In genomic region chr17:63317518-63317917, GRCm38 (mm10) we compare ENCODE assay signal across 13 mouse cellular contexts.
DNase-seq lines count a peak whose midpoint lies in the region; ATAC-seq lines count a peak whose summit lies in the region.
"Had no signal": no experiment of that assay in that cellular context is flagged by ENCODE, and none has a peak within 500 bp of the region (broad histone marks: within the 10 kb centered on the region; RNA-seq: fewer than 3 reads in every experiment).

No protein-coding gene starts in this region.

- no peaks in the 10 kb centered on the region for H3K27me3 ChIP-seq in intestine, embryonic 14.5 days (replicated peaks; ENCODE audit: control insufficient read depth, insufficient read depth, low read length)
- no peaks in the 10 kb centered on the region for H3K27me3 ChIP-seq in intestine, embryonic 16.5 days (replicated peaks; ENCODE audit: control insufficient read depth, insufficient read depth, low read length)
- no peaks in the 10 kb centered on the region for H3K27me3 ChIP-seq in midbrain, embryonic 14.5 days (ENCODE audit: control insufficient read depth, insufficient read depth, low read length)
- H3K27me3 ChIP-seq in midbrain, embryonic 13.5 days: no peaks in the 10 kb centered on the region
- H3K27me3 ChIP-seq in limb, embryonic 15.5 days: no peaks in the 10 kb centered on the region
- H3K27me3 ChIP-seq: CH12.LX had no signal

- 42% methylated on average over 7 of the region's 7 CpGs for WGBS in intestine, embryonic 14.5 days
- 43% methylated on average over 7 of the region's 7 CpGs for WGBS in intestine, embryonic 16.5 days
- WGBS in midbrain, embryonic 14.5 days: 71% methylated on average over 7 of the region's 7 CpGs
- 67% methylated on average over 7 of the region's 7 CpGs for WGBS in midbrain, embryonic 13.5 days
- 16% methylated on average over 7 of the region's 7 CpGs for WGBS in limb, embryonic 15.5 days

- H3K9me3 ChIP-seq in intestine, embryonic 14.5 days (ENCODE audit: control insufficient read depth, low read length): no peaks in the 10 kb centered on the region
- peaks cover 3% of the 10 kb centered on the region; the same call in 1 of the 2 replicates for H3K9me3 ChIP-seq in intestine, embryonic 16.5 days (ENCODE audit: control insufficient read depth, low read length)
- H3K9me3 ChIP-seq in midbrain, embryonic 14.5 days (ENCODE audit: control insufficient read depth, low read length): no peaks in the 10 kb centered on the region
- H3K9me3 ChIP-seq in midbrain, embryonic 13.5 days: 0 out of 2 replicates have a peak, but pooled peaks cover 6% of the 10 kb centered on the region
- H3K9me3 ChIP-seq in limb, embryonic 15.5 days: no peaks in the 10 kb centered on the region

- no peak for DNase-seq in intestine, embryonic 14.5 days (ENCODE audit: low spot score)
- DNase-seq in midbrain, embryonic 14.5 days: peak; percentile 30
- peak; percentile 9 for DNase-seq in fibroblast of lung, adult 2 months (ENCODE audit: low read depth)
- no peak for DNase-seq in left cerebral cortex, adult 9 months (ENCODE audit: low spot score in 2 of 2)
- no peak for DNase-seq in kidney, adult 9 months
- DNase-seq: kidney, postnatal 4 days; spleen, adult 18-20 months had no signal

- 0 out of 2 replicates have a peak, but pooled peaks have one; percentile 32 for ATAC-seq in intestine, embryonic 14.5 days (replicated peaks; ENCODE audit: low FRiP score, low TSS enrichment, low read depth)
- ATAC-seq in intestine, embryonic 16.5 days: no peak
- ATAC-seq in midbrain, embryonic 14.5 days (ENCODE audit: low FRiP score, low TSS enrichment): no peak
- no peak for ATAC-seq in midbrain, embryonic 13.5 days
- no peak for ATAC-seq in limb, embryonic 15.5 days (ENCODE audit: insufficient number of reproducible peaks, low FRiP score, low TSS enrichment, low read depth)
- ATAC-seq: inflammation-experienced regulatory T-cells, adult 6 months had no signal

- H3K27ac ChIP-seq in intestine, embryonic 14.5 days (ENCODE audit: low read depth): 0 out of 2 replicates have a peak overlapping the region, but pooled peaks have one; percentile 3
- no peak overlapping the region for H3K27ac ChIP-seq in intestine, embryonic 16.5 days (ENCODE audit: low read length)
- no peak overlapping the region for H3K27ac ChIP-seq in midbrain, embryonic 14.5 days (replicated peaks; ENCODE audit: low read depth, low read length)
- no peak overlapping the region for H3K27ac ChIP-seq in midbrain, embryonic 13.5 days
- H3K27ac ChIP-seq in limb, embryonic 15.5 days: 0 out of 2 replicates have a peak overlapping the region, but pooled peaks have one; percentile 40
- H3K27ac ChIP-seq: left cerebral cortex, adult 2 months had no signal

- no peaks in the 10 kb centered on the region for H3K36me3 ChIP-seq in intestine, embryonic 14.5 days (ENCODE audit: control insufficient read depth, insufficient read depth, low read length)
- 0 out of 2 replicates have a peak, but pooled peaks cover 2% of the 10 kb centered on the region for H3K36me3 ChIP-seq in intestine, embryonic 16.5 days (ENCODE audit: control insufficient read depth, insufficient read depth, low read length)
- H3K36me3 ChIP-seq in midbrain, embryonic 14.5 days (ENCODE audit: control insufficient read depth, insufficient read depth, low read length): no peaks in the 10 kb centered on the region
- peaks cover 3% of the 10 kb centered on the region; the same call in 1 of the 2 replicates for H3K36me3 ChIP-seq in midbrain, embryonic 13.5 days
- no peaks in the 10 kb centered on the region for H3K36me3 ChIP-seq in limb, embryonic 15.5 days

- H3K9ac ChIP-seq in intestine, embryonic 14.5 days (ENCODE audit: low read length): no peak overlapping the region
- H3K9ac ChIP-seq in intestine, embryonic 16.5 days (ENCODE audit: low read depth, low read length): no peak overlapping the region
- no peak overlapping the region for H3K9ac ChIP-seq in midbrain, embryonic 14.5 days (replicated peaks; ENCODE audit: low read length)
- no peak overlapping the region for H3K9ac ChIP-seq in midbrain, embryonic 13.5 days (replicated peaks)
- H3K9ac ChIP-seq in limb, embryonic 15.5 days: no peak overlapping the region

- H3K4me1 ChIP-seq in intestine, embryonic 14.5 days (replicated peaks; ENCODE audit: control insufficient read depth, insufficient read depth, low read length): no peaks in the 10 kb centered on the region; the same call in 1 of the 2 replicates
- H3K4me1 ChIP-seq in intestine, embryonic 16.5 days (ENCODE audit: control insufficient read depth, insufficient read depth, low read length): peaks cover 11% of the 10 kb centered on the region; the same call in 1 of the 2 replicates
- peaks cover 13% of the 10 kb centered on the region for H3K4me1 ChIP-seq in midbrain, embryonic 14.5 days (ENCODE audit: control insufficient read depth, insufficient read depth, low read length)
- peaks cover 25% of the 10 kb centered on the region for H3K4me1 ChIP-seq in midbrain, embryonic 13.5 days (replicated peaks)
- peaks cover 8% of the 10 kb centered on the region for H3K4me1 ChIP-seq in limb, embryonic 15.5 days

- no peak overlapping the region for H3K4me2 ChIP-seq in intestine, embryonic 14.5 days (ENCODE audit: low read length)
- H3K4me2 ChIP-seq in intestine, embryonic 16.5 days (ENCODE audit: low read depth, low read length): no peak overlapping the region
- H3K4me2 ChIP-seq in midbrain, embryonic 14.5 days (ENCODE audit: low read length): no peak overlapping the region
- H3K4me2 ChIP-seq in midbrain, embryonic 13.5 days (replicated peaks): no peak overlapping the region
- no peak overlapping the region for H3K4me2 ChIP-seq in limb, embryonic 15.5 days

- no peak overlapping the region for H3K4me3 ChIP-seq in intestine, embryonic 14.5 days (ENCODE audit: low read depth, low read length)
- no peak overlapping the region for H3K4me3 ChIP-seq in intestine, embryonic 16.5 days (ENCODE audit: low read length)
- H3K4me3 ChIP-seq in midbrain, embryonic 14.5 days (replicated peaks; ENCODE audit: low read depth, low read length): no peak overlapping the region
- no peak overlapping the region for H3K4me3 ChIP-seq in midbrain, embryonic 13.5 days (replicated peaks)
- no peak overlapping the region for H3K4me3 ChIP-seq in limb, embryonic 15.5 days
- H3K4me3 ChIP-seq: left cerebral cortex, adult 2 months had no signal

Comparison
In these comparisons a context has a peak if more than half of its experiments do, and no peak if none do; other contexts are left out.
1. H3K27ac ChIP-seq: peak in intestine, embryonic 14.5 days (single experiment) and limb, embryonic 15.5 days (single experiment); none in intestine, embryonic 16.5 days (single experiment), midbrain, embryonic 14.5 days (single experiment) and midbrain, embryonic 13.5 days (single experiment).
2. DNase-seq: peak in midbrain, embryonic 14.5 days (single experiment) and fibroblast of lung, adult 2 months (single experiment); none in intestine, embryonic 14.5 days (single experiment), left cerebral cortex, adult 9 months (0 of 2) and kidney, adult 9 months (single experiment).